Mouse (Mus musculus): ENCODE measurements at regions not wholly inside any gene's neighbourhood (a gene's known extent, or its start where the extent isn't known, plus 50 kb on each side); places are given as distances from the start of the nearest gene placed in this dataset.
A peak's percentile ranks its signal among the peaks of the same experiment; 100 is the strongest.

DNA sequence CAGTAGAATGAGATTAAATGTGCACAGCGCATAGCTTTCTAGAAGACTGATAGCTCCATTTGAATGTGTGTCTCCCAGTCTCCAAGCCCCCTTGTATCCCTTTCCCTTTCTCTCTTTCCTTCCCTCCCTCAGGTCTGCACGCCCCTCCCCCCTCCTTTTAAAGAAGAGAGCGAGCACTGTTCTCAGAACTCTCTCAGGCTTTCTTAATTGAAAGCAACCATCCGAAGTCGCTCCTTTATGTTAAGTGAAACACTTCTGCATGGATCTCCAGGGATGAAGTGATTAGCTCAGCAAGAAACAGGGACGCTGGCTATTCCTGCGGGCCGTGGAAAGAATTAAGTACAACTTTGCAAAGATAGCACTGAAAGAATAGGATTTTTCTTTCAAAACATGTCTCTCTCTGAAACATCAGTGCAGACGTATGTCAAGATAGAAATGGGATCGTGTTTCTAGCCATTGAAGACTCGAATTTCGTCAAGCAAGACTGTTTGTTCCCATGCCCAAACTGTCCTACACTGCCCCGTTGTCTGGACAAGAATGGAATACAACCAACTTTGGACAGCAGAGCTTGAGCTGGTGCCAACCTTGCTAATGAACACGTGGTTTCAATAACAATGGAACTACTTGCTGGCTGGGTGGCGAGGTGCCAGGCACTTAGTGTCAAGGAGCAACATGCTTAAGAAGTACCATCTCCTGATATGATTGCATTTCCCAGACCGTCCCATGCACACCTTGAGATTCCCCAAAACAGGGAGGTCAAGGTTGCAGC is 289.2 kb upstream of the Rnaseh2b start:
- no peak for DNase-seq

DNA sequence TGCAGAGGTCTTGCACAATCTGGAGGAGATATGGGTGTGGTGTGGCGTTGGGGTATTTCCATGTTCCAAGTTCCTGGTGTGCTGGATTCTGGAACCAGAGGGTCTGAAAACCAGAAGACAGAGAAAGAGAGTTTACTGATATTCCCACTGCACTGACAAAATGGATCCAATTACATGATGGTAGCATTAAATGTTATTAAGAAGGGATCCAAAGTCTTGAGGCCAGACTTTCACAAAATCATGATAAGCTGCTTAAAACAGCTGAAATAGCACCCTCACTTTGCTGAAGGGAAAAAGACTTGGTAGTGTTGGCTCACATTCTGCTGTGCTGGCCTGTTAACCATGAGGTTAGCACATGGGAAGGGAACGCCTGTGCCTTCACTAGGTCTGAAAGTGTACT is 288.6 kb upstream of the Rnaseh2b start:
- no peak for DNase-seq

DNA sequence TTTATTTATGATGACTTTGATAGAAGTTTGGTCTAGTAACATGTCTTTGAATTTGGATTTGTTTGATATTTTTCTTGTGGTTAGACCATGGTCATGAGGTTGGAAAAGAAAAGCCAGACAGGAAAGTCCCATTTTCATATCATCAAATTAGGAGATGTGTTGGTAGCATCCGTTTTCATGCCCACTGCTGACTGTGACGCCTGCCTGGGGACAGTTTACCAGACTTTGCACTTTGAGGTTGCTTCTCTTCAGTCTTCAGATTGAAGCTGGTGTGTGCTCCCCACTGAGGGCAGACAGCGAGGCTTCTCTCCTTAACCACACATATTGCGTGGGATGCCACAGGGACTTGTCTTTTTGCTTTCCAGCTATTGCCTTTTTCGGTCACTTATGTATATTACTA is 283.7 kb upstream of the Rnaseh2b start:
- no peak for DNase-seq

DNA sequence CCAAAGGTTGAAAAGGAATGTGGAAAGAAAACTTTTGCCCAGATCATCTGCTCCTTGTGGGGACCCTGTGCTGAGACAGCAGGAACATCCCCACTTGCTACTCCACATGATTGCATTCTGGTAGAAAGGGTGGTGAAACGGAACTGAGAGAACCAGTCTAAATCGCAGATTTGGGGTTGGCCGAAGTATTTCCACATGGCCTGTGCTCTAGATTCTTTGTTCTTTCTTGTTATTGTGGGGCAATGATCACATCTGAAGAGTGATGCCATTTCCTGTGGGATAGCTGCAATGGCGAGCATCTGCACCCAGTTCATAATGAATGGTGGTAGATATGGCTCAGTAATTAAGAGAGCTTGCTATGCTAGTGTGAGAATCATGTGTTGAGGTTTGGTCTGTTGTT is 273.6 kb upstream of the Rnaseh2b start:
- DNase-seq: no peak

DNA sequence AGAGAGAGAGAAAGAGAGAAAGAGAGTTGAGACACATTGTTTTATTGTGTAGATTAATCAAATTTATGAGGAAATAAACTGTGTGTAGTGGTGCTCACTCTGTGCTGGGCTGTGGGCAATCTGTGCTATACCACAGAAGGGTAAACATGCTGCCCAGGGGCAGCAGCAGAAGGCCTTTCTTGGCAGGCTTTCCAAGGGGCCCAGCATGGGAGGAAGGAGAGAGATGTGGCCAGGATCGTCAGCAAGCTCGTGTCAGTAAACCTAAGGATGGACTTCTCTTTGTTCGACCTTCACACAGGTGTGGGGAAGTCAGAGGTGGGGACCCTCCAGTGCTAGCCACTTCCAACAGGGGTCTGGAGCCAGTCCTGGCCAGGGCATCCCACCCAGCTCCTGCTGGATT is 271.4 kb upstream of the Rnaseh2b start:
- peak; percentile 49 for DNase-seq

DNA sequence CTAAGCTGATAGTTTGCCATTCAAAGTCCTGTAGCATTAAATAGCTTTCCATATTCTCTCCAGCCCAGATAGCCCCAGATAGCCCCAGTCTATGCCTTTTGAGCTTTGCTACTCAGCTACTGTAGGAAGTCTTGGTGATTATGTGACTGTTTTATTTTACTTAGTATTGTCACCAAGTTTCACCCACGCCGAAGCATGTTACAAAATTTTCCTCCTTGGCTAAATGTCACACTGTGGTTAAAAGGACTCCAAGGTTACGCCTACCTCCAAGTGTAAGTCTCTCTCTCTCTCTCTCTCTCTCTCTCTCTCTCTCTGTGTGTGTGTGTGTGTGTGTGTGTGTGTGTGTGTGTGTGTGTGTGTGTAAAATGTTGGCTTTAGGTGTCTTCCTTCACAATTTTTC is 270.2 kb upstream of the Rnaseh2b start:
- peak; percentile 27 for DNase-seq

DNA sequence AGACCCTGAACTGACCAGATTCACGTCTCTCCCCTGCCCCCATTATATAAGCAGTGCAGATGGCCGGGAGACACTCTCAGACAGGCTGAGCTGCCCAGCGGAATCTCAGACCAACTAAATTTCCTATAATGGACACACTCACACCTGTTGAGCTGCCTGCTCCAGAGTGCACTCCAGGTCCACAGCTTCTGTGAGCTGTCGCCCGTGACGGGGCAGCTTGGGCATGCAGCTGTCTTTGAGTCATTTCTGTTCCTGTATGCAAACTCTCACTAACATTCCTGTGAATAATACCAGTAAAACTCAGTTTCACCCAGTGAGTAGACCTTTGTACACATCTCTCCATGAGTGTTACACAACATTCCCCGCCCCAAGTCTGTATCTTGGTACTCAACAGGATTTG is 269.4 kb upstream of the Rnaseh2b start:
- peak; percentile 70 for DNase-seq

DNA sequence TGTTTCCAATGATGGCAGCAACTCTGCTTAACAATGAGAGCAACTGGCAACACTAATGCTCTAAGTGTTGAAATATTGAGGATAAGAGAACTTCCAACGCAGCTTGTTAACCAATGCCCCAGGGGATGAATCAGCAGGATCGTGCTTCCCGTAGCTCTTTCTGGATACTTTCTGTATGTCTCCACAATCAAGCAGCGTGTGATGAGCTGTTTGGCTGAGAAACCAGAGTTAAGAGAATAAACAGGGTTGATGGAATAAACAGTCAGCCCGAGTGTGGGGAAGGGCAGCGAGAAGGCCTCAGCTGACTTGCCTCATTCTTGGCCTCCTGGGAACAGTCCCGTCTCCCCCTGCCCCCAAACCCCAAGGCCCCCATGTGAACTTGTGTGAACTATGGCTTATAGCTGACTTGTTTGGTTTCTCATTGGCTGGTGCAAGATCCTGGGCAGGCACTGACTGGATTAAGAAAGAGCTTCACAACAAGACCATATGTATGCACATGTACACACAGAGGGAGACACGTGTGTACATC is 264.6 kb upstream of the Rnaseh2b start:
- peak; percentile 89 for DNase-seq

DNA sequence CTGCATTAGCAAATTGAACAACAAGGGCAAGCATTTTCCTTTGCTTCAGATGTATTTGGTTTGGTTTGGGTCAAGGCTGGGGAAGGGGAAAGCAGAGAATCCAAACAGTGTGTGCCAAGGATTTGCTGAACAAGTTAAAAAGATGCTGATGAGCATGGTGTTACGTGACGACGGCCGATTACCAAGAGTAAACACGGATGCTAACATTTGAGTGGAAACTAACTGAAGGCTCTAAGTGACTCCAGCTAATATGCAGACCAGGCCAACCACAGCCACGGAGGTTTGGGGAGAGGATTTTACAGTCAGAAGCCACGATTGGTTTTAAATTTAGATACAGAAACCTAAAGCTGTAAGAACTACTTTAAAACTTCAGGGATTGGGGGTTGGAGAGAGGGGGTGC is 262.3 kb upstream of the Rnaseh2b start:
- peak; percentile 44 for DNase-seq

DNA sequence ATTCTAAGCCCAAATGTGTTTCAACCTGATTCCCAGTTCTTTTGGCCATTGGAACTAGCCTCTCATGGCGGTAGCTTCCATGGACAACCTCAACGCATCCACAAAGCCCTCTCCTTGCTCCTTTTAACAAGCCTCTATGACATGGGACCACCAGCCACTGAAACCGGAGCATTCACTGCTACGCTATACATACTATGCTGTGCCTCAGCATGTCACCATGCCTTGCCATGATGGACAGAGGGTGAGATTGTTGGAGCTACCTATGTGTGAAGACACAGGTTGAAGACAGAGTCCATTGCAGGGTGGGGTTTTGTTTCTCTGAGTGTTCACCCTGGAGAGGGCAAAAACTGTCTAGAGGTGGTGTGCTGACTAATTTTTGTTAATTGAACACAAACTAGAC is 258.7 kb upstream of the Rnaseh2b start:
- peak; percentile 64 for DNase-seq

DNA sequence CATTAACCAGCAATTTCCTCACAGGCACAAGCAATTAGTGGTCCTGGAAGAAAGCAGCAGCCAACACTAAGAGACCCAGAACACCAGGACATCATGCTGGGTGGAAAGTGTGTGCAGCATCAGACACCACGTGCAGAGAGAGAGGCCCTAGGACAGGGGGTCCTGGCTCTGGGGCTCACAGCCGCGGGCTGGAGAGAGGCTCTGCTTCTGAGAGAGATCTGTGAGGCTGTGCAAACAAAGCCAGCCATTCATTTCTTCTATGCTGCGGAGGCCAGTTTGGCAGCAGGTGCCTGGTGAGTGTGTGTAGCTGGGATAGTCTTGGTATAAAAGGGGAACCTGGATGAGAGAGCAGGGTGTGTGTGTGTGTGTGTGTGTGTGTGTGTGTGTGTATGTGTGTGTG is 257.7 kb upstream of the Rnaseh2b start:
- no peak for DNase-seq

DNA sequence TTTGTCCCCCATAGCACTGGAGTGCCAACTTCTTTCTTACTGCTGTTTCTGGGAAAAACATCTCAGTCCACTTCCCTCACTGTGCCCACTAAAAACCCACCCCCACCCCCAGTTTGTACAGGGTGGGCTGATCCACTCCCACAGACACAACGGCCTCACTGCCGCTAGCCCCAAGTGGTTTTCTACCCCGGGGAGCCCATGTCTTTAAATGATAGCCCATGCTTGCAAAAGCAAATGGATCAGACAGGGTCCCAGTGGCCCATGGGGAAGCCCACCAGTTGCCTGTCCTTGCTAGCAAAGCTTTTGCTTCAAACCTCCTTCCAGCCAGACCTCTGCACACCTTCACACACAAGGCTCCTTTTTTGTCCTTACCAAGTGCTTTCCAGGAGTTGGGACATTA is 257.0 kb upstream of the Rnaseh2b start:
- DNase-seq: peak; percentile 79

DNA sequence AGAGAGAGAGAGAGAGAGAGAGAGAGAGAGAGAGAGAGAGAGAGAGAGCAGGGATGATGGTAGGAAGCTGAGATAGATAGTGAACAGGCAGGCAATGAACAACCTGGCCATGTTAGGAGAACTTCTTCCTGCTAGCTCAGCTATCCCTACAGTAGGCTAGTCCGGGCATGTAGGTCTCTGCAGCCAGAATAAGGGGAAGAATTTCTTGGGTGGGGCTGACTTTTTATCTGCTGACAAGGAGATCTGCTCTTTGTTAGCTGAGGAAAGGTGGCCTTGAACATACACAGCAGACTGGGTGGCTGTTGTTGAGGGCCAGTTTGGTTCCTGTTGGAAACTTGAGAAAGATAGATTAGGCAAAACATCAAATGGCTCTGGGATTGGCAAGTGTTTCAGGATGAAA is 254.9 kb upstream of the Rnaseh2b start:
- peak; percentile 74 for DNase-seq

DNA sequence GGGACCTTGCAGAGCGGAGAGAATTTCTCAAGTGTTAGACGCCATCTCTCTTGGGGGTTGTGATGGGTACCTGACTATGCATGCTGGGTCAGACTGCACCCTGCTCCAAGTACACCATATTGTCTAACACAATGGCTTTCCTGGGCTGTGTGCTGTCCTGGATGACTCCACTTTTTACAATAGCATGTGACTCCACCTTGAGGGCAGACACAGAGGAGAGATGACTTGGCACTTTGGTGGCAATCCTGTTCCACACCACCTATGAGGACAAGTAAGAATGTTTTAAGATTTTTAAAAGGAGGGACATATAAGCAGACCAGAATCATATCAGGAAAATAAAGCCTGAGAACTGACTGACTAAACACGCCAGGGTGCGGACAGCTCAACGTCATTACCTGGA is 254.5 kb upstream of the Rnaseh2b start:
- DNase-seq: peak; percentile 71

DNA sequence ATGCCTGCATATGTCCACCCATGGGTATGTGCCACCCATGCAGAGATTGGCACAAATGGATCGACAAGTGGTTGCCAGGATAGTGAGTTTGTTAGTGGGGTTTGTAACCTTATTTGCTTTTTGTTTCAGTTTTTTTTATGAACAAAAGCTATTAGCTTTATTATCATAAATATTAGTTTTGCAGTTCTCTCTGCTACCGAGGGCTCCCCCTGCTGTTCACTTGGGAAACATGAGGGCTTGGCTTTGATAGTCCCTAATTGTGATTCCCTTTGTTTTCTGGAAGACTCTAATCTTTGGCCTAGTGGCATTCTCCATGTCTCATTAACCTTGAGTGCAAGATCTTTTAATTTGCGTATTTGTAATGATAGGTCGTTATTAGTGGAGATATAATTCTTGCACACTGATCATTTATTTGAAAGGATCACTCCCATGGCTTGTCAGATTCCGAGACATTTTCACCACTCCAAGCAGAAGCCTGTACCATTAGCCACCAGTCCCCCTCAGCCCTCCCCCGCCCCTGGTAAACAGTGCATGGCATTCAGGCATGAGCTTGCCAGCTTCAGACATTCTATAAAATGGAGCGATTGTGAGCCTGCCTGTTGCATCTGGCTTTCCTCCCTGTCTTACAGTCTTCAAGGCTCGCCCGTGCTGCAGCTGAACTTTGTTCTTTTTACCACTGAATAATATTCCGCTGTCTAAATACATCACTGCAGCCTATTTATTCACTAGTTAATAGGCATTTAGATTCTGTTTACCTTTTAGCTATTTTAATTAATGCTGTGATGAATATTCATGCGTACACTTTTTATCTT is 249.9 kb upstream of the Rnaseh2b start:
- DNase-seq: no peak

DNA sequence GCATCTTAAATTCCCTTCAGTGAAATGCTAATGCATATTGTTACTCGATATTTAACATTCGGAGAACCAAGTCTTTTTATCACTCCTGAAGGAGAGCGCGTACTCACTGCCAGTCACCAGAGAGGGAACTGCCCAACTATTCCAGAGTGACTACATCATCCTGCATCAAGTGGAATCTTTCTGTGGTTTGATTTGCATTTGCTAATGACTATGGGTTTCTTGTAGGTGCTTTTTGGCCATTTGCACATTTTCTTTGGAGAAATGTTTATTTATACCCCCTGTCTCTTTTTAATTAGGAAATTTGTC is 249.3 kb upstream of the Rnaseh2b start:
- no peak for DNase-seq

DNA sequence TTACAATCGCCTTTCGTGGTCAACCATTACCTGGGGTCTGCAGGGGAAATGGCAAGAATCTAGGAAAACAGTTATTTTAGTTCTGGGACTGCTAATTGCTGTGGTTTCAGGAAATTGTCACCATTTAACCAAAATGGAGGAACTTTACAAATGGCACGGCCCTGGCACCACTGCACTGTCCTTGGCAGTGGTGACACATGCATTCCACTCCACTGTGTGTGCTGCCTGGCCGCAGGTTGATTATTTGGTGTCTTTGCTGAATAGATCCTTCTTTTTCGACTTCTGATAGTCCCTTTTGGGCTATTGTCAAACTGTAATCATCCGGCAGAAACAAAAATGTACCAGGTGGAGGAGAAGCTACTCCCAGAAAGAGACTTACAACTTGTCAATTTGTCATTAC is 241.4 kb upstream of the Rnaseh2b start:
- no peak for DNase-seq

DNA sequence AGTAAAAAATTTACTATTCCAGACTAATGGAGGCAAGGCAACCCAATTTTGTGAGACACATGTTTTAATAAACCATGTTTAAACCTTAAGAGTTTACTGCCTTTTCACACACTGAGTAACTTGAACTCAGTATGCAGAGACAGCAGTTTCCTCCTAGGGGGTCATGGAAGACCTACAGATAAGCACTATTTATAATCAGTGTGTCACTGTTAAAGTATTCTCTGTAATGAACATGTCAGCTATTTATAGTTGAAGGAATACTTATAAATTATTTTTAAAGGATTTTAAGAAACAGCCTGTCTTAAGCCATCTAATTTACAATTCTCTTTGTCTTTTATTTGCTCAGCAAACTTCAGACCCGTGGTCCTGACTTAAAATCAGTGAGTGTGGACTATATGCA is 240.5 kb upstream of the Rnaseh2b start:
- no peak for DNase-seq

DNA sequence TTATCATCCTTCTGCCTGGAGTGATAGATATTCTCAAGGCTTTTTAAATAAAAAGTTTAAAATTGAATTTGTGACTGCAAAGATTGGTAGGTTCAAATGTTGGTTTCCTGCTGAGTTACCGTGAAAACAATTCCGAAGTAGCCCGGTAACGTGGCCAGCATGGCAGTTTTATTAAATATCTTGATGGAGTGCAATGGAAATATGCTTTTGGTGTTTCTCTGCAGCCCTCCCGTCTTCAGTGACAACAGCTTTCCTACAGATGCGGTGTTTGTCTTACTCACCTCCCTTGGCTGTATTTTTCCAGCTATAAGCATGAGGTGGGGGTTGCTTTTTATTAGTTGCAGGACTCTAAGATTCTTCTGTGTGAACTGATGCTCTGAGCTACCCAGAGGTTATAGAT is 239.4 kb upstream of the Rnaseh2b start:
- DNase-seq: no peak

DNA sequence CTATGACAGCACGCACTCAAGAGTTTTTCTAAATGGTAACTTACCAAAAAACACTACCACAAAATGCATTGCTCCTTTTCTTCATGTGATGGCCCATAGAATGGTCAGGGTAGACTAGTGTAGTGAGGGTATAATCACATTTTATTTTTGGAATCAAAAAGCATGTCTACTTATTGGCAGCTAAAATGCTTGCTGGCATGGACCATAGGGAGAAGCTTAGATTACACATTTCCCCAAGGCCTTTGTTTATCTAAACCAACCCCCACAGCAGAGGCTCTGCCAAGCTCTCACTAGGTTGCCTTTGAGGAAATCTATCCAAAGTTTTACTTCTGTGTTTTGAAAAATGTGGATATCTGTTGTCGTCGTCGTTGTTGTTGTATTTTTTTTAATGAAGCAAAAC is 235.3 kb upstream of the Rnaseh2b start:
- no peak for DNase-seq

DNA sequence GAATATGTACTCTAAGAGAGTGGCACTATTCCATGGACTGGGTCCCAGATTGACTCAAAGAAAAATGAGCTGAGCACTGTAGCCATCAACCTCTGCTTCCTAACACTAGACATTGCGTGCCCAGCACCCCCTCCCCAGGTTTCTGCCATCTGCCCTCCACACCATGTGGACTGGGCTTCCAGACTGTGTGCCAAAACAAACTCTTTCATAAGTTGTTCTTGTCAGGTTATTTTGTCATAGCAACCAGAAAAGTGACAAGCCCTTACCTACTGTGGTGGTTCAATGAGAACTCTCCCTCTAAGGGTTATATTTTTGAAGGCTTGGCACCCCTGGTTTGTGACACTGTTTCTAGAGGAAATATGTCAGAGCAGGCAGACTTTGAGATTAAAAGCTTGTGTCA is 234.3 kb upstream of the Rnaseh2b start:
- DNase-seq: no peak

DNA sequence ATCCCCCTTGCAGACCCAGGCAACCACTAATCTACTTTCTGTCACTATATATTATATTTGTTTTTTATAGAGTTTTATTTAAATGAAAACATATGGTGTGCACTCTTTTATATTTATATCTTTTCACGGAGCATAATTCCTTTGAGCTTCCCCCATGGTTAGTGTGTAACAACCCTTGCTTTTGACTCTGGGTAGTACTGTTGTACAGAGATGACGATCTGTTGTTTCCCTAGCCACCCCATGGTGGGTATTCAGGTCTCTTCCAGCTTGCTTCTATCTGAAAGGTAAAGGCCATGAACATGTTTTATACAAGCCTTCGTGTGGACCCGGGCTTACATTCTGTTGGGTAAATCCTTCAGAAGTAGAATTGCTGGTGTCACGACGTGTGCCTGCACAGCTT is 221.2 kb upstream of the Rnaseh2b start:
- no peak for DNase-seq

DNA sequence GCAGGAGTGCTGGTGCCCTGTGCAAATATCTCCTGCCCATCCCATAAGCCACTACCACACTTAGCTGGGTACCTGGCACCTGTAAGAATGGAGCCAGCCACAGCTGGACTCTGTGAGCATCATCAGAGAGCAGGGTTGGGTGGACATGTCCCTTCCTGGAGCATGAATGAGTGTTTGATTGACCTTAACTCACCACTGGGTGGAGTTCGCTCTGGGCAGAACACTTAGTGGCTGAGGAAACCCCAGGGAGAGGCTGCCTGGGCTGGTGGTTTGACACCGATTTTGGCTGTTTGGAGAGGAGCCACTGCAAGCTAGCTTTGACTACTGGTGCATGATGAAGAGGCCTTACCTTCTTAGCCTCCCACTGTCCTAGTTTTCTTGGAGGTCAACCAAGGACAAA is 208.3 kb upstream of the Rnaseh2b start:
- peak; percentile 76 for DNase-seq

DNA sequence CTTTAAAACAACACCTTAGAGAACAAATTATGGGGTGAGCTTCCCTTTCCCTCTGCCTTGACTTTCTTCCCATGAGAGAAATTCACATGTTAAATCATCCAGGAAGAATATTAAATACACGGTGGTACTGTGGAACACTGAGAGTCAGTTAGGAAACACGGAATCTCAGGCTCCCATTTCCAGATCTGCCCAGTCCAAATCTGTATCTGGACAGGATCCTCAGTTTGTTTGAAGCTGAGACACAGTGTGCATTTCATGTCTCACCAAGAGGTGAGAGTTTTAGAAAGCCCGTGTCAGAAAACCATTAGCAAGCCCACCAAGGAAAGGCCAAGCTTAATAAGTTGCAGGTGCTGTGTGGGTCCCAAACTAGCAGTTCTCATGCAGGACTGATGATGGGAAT is 204.2 kb upstream of the Rnaseh2b start:
- no peak for DNase-seq

DNA sequence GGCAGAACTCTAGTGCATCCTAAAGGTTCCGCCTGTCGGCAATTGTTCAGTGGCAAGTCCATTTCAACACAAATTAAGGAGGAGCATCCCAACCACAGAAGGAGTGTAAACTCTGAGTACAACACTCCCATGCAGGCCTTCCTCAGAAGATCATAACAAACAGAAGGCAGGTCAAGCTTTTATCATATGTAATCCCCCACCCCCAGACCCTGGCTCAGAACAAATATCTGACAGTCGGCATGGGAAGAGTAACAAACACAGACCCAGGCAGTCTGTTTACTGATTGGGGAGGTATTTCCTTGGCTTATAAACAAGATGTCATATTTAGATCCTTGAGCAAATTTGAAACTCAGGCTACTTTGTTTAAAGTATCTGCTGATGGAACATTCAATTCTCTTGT is 174.9 kb upstream of the Rnaseh2b start:
- DNase-seq: no peak

Measured in heart, adult 11 months (tissue).